Mouse (Mus musculus) hindbrain, embryonic 14.5 days (tissue): Measurements from ENCODE around the gene Tsks. TPM values are rescaled to one million over a fixed set of nuclear protein-coding genes. Genes with fewer than 3 reads are reported as not detected.

Source experiments
- polyA plus RNA-seq: library from polyadenylated mRNA; unstranded; fragments of >200 nt; fragmentation: Nextera tagmentation; extraction: Ambion mirVana; gene quantifications from 2 replicates; pipeline ENCODE4 v1.2.1, GENCODE M21; 2014

The Tsks gene
- polyA plus RNA-seq, 1 experiment from 2014 or later, result 0.33 TPM

Other genes with a start within 250 kb of the Tsks start
- gene Izumo2, start 234.5 kb upstream of the Tsks start, polyA plus RNA-seq, result not detected in 2 replicates
- gene Vrk3, start 194.8 kb upstream of the Tsks start, polyA plus RNA-seq, result 24.5 and 28.8 TPM in 2 replicates
- gene Zfp473, start 192.2 kb upstream of the Tsks start, polyA plus RNA-seq, result 1.4 and 1.5 TPM in 2 replicates
- 25.4 and 30.0 TPM in 2 replicates for gene Nup62, start 127.1 kb upstream of the Tsks start, polyA plus RNA-seq
- gene Il4i1, start 126.8 kb upstream of the Tsks start, polyA plus RNA-seq, result 1.3 TPM in 2 replicates
- gene Atf5, start 126.5 kb upstream of the Tsks start, polyA plus RNA-seq, result 2.2 and 2.5 TPM in 2 replicates
- 57.6 and 59.1 TPM in 2 replicates for gene Akt1s1, start 94.2 kb upstream of the Tsks start, polyA plus RNA-seq
- gene Tbc1d17, start 94.1 kb upstream of the Tsks start, polyA plus RNA-seq, result 98.5 and 104 TPM in 2 replicates
- gene Pnkp, start 86.1 kb upstream of the Tsks start, polyA plus RNA-seq, result 23.4 and 26.5 TPM in 2 replicates
- gene Ptov1, start 73.4 kb upstream of the Tsks start, polyA plus RNA-seq, result 430 and 454 TPM in 2 replicates
- gene Med25, start 50.5 kb upstream of the Tsks start, polyA plus RNA-seq, result 87.5 and 90.6 TPM in 2 replicates
- gene Fuz, start 47.1 kb upstream of the Tsks start, polyA plus RNA-seq, result 15.9 and 16.0 TPM in 2 replicates
- gene Ap2a1, start 13.7 kb upstream of the Tsks start, polyA plus RNA-seq, result 123 and 135 TPM in 2 replicates
- 53.3 and 53.8 TPM in 2 replicates for gene Cpt1c, start 31.6 kb downstream of the Tsks start, polyA plus RNA-seq
- gene Prmt1, start 43.4 kb downstream of the Tsks start, polyA plus RNA-seq, result 194 and 210 TPM in 2 replicates
- 52.1 and 56.9 TPM in 2 replicates for gene Irf3, start 54.4 kb downstream of the Tsks start, polyA plus RNA-seq
- 9.2 and 12.6 TPM in 2 replicates for gene Bcl2l12, start 55.5 kb downstream of the Tsks start, polyA plus RNA-seq
- gene Scaf1, start 73.2 kb downstream of the Tsks start, polyA plus RNA-seq, result 59.7 and 61.9 TPM in 2 replicates
- gene Rras, start 74.8 kb downstream of the Tsks start, polyA plus RNA-seq, result 14.2 and 15.2 TPM in 2 replicates
- 16.5 and 16.8 TPM in 2 replicates for gene Prr12, start 109.7 kb downstream of the Tsks start, polyA plus RNA-seq
- gene Nosip, start 119.2 kb downstream of the Tsks start, polyA plus RNA-seq, result 57.9 and 62.1 TPM in 2 replicates
- gene Prrg2, start 119.5 kb downstream of the Tsks start, polyA plus RNA-seq, result 12.8 and 13.9 TPM in 2 replicates
- gene Rcn3, start 149.0 kb downstream of the Tsks start, polyA plus RNA-seq, result 77.7 and 93.3 TPM in 2 replicates
- gene Fcgrt, start 160.6 kb downstream of the Tsks start, polyA plus RNA-seq, result 37.7 and 40.5 TPM in 2 replicates
- 767 and 952 TPM in 2 replicates for gene Rps11, start 181.2 kb downstream of the Tsks start, polyA plus RNA-seq
- gene Rpl13a, start 185.6 kb downstream of the Tsks start, polyA plus RNA-seq, result 725 and 835 TPM in 2 replicates
- 0.22 TPM in 1 of 2 replicates, not detected in the other for gene Gm45713, start 193.0 kb downstream of the Tsks start, polyA plus RNA-seq
- 1.7 and 1.8 TPM in 2 replicates for gene Flt3l, start 193.2 kb downstream of the Tsks start, polyA plus RNA-seq
- 91.0 and 93.5 TPM in 2 replicates for gene Pih1d1, start 211.1 kb downstream of the Tsks start, polyA plus RNA-seq
- gene Aldh16a1, start 211.4 kb downstream of the Tsks start, polyA plus RNA-seq, result 16.0 and 21.3 TPM in 2 replicates
- gene Slc17a7, start 220.7 kb downstream of the Tsks start, polyA plus RNA-seq, result 0.47 and 0.48 TPM in 2 replicates
- not detected in 2 replicates for gene Gfy, start 236.4 kb downstream of the Tsks start, polyA plus RNA-seq
- gene Pth2, start 237.8 kb downstream of the Tsks start, polyA plus RNA-seq, result 0.83 TPM in 1 of 2 replicates, not detected in the other